Mouse (Mus musculus): Measurements from ENCODE around the gene Angptl2.

GRCm38 (mm10) chr2:33204980-33205379 lies 10.9 kb upstream of the Angptl2 start:
- TF ChIP-seq POLR2A (IDR thresholded peaks at IDR 0.05; ENCODE audit: borderline replicate concordance, extremely low read depth, insufficient read depth, insufficient read length, poor library complexity, severe bottlenecking) (no peak), CTCF (IDR thresholded peaks at IDR 0.05; ENCODE audit: borderline replicate concordance, extremely low read depth, insufficient read depth, insufficient read length) (no peak)
